Mouse (Mus musculus): ENCODE measurements around the gene Kif13a. TPM values are rescaled to one million over a fixed set of nuclear protein-coding genes. Genes with fewer than 3 reads are reported as not detected.

The Kif13a gene
- total and polyA plus RNA-seq, 3 experiments = 13.6 to 40.6 (median 26.0) TPM

GRCm38 (mm10) chr13:46883976-46884375 lies 45.7 kb downstream of the Kif13a start:
- DNase-seq = peak; percentile 16

GRCm38 (mm10) chr13:46883381-46883780 lies 46.3 kb downstream of the Kif13a start:
- DNase-seq = peak; percentile 84

- no peak for DNase-seq
These were observed 48.9 kb downstream of the Kif13a start for GRCm38 (mm10) chr13:46880736-46881135.

- DNase-seq = no peak
These were observed 49.4 kb downstream of the Kif13a start for GRCm38 (mm10) chr13:46880243-46880642.

GRCm38 (mm10) chr13:46877049-46877448 lies 52.6 kb downstream of the Kif13a start:
- DNase-seq = peak; percentile 21

GRCm38 (mm10) chr13:46875377-46875776 lies 54.3 kb downstream of the Kif13a start:
- peak; percentile 40 for DNase-seq

- no peak for DNase-seq
These were observed 56.9 kb downstream of the Kif13a start for GRCm38 (mm10) chr13:46872732-46873131.

- peak; percentile 15 for DNase-seq
These were observed 57.5 kb downstream of the Kif13a start for GRCm38 (mm10) chr13:46872194-46872593.

- DNase-seq = no peak
These were observed 60.2 kb downstream of the Kif13a start for GRCm38 (mm10) chr13:46869464-46869863.

GRCm38 (mm10) chr13:46863169-46863748 lies 66.4 kb downstream of the Kif13a start:
- DNase-seq = no peak

- DNase-seq = no peak
These were observed 69.8 kb downstream of the Kif13a start for GRCm38 (mm10) chr13:46859876-46860275.

- no peak for DNase-seq
These were observed 70.5 kb downstream of the Kif13a start for GRCm38 (mm10) chr13:46859173-46859572.

GRCm38 (mm10) chr13:46858835-46859152 lies 70.9 kb downstream of the Kif13a start:
- no peak for DNase-seq

- DNase-seq = no peak
These were observed 71.4 kb downstream of the Kif13a start for GRCm38 (mm10) chr13:46858143-46858834.

- no peak for DNase-seq
These were observed 75.2 kb downstream of the Kif13a start for GRCm38 (mm10) chr13:46854456-46854855.

GRCm38 (mm10) chr13:46852470-46852869 lies 77.2 kb downstream of the Kif13a start:
- no peak for DNase-seq

GRCm38 (mm10) chr13:46845456-46845855 lies 84.2 kb downstream of the Kif13a start:
- DNase-seq = no peak

- DNase-seq = no peak
These were observed 85.0 kb downstream of the Kif13a start for GRCm38 (mm10) chr13:46844561-46845235.

- DNase-seq = no peak
These were observed 86.0 kb downstream of the Kif13a start for GRCm38 (mm10) chr13:46843646-46844045.

GRCm38 (mm10) chr13:46842185-46842584 lies 87.5 kb downstream of the Kif13a start:
- DNase-seq = peak; percentile 81

- DNase-seq = no peak
These were observed 88.0 kb downstream of the Kif13a start for GRCm38 (mm10) chr13:46841668-46842067.

- DNase-seq = peak; percentile 46
These were observed 89.0 kb downstream of the Kif13a start for GRCm38 (mm10) chr13:46840676-46841075.

- DNase-seq = no peak
These were observed 90.4 kb downstream of the Kif13a start for GRCm38 (mm10) chr13:46839236-46839635.

All from adrenal gland, adult 2 months (tissue).